In genomic region chr9:22116086-22116485, GRCm38 (mm10) we compare ENCODE assay signal across 8 mouse cellular contexts. TPM values are rescaled to one million over a fixed set of nuclear protein-coding genes. Genes with fewer than 3 reads are reported as not detected.
DNase-seq lines count a peak whose midpoint lies in the region; ATAC-seq lines count a peak whose summit lies in the region.

No protein-coding gene starts in this region.

- H3K9me3 ChIP-seq in megakaryocyte, embryonic 14.5 days, result peaks cover 3% of the 10 kb centered on the region; the same call in 1 of the 2 replicates
- no peaks in the 10 kb centered on the region for H3K9me3 ChIP-seq in hindbrain, embryonic 12.5 days (replicated peaks)

- 21% methylated on average over 15 of the region's 15 CpGs for WGBS in hindbrain, embryonic 12.5 days

- peak overlapping the region; percentile 95 for H3K4me3 ChIP-seq in megakaryocyte, embryonic 14.5 days (replicated peaks)
- peak overlapping the region; percentile 87 for H3K4me3 ChIP-seq in hindbrain, embryonic 12.5 days

- peaks cover 4% of the 10 kb centered on the region for H3K27me3 ChIP-seq in megakaryocyte, embryonic 14.5 days (replicated peaks)
- H3K27me3 ChIP-seq in hindbrain, embryonic 12.5 days, result no peaks in the 10 kb centered on the region

- ATAC-seq in megakaryocyte, adult 5-6 weeks (ENCODE audit: poor library complexity, severe bottlenecking), result no peak
- ATAC-seq in hindbrain, embryonic 12.5 days (ENCODE audit: low FRiP score), result no peak

- H3K36me3 ChIP-seq in megakaryocyte, embryonic 14.5 days (replicated peaks; ENCODE audit: low read length), result peaks cover 38% of the 10 kb centered on the region
- peaks cover 31% of the 10 kb centered on the region for H3K36me3 ChIP-seq in hindbrain, embryonic 12.5 days

- H3K27ac ChIP-seq in hindbrain, embryonic 12.5 days, result peak overlapping the region; percentile 70; the same call in 1 of the 2 replicates

- H3K4me1 ChIP-seq in megakaryocyte, embryonic 14.5 days, result peaks cover 26% of the 10 kb centered on the region
- peaks cover 21% of the 10 kb centered on the region for H3K4me1 ChIP-seq in hindbrain, embryonic 12.5 days

- DNase-seq in cerebellum, adult 11-12 months, result peak; percentile 34
- no peak for DNase-seq in cerebellum, adult 8-10 months
- DNase-seq in mesoderm, embryonic 11.5 days (ENCODE audit: low read depth, low spot score), result peak; percentile 33
- no peak for DNase-seq in frontal cortex, postnatal 14 days (ENCODE audit: low spot score in 2 of 2)
- no peak for DNase-seq in right cerebral cortex, postnatal 4 days

- H3K4me2 ChIP-seq in hindbrain, embryonic 12.5 days (replicated peaks), result peak overlapping the region; percentile 84

- H3K9ac ChIP-seq in hindbrain, embryonic 12.5 days, result peak overlapping the region; percentile 88

RNA-seq across cellular contexts. Expression of gene Elof1, which starts 0.9 kb away (rescaled TPM):
- 75.4 and 147 TPM in 2 replicates for polyA plus RNA-seq in megakaryocyte, embryonic 14.5 days (2012; ENCODE audit: insufficient read depth, low replicate concordance)
- 85.2 and 95.7 TPM in 2 replicates for total RNA-seq in megakaryocyte, adult 5-6 weeks (2015)
- total RNA-seq in megakaryocyte, adult 5-6 weeks (2017), result 29.7 and 42.0 TPM in 2 replicates
- polyA plus RNA-seq in hindbrain, embryonic 12.5 days (2016; fragmentation: Nextera tagmentation; extraction: Ambion mirVana), result 161 and 177 TPM in 2 replicates

RNA-seq across cellular contexts. Expression of gene Cnn1, which starts 17.1 kb away (rescaled TPM):
- polyA plus RNA-seq in megakaryocyte, embryonic 14.5 days (2012; ENCODE audit: insufficient read depth, low replicate concordance), result not detected in 2 replicates
- total RNA-seq in megakaryocyte, adult 5-6 weeks (2015), result not detected in 2 replicates
- not detected in 2 replicates for total RNA-seq in megakaryocyte, adult 5-6 weeks (2017)
- 1.9 and 3.1 TPM in 2 replicates for polyA plus RNA-seq in hindbrain, embryonic 12.5 days (2016; fragmentation: Nextera tagmentation; extraction: Ambion mirVana)

RNA-seq across cellular contexts. Expression of gene Acp5, which starts 19.4 kb away (rescaled TPM):
- 7.4 and 23.8 TPM in 2 replicates for polyA plus RNA-seq in megakaryocyte, embryonic 14.5 days (2012; ENCODE audit: insufficient read depth, low replicate concordance)
- total RNA-seq in megakaryocyte, adult 5-6 weeks (2015), result 5.5 and 10.9 TPM in 2 replicates
- 4.4 and 6.6 TPM in 2 replicates for total RNA-seq in megakaryocyte, adult 5-6 weeks (2017)
- 8.3 and 9.8 TPM in 2 replicates for polyA plus RNA-seq in hindbrain, embryonic 12.5 days (2016; fragmentation: Nextera tagmentation; extraction: Ambion mirVana)

RNA-seq across cellular contexts. Expression of gene Ecsit, which starts 30.8 kb away (rescaled TPM):
- polyA plus RNA-seq in megakaryocyte, embryonic 14.5 days (2012; ENCODE audit: insufficient read depth, low replicate concordance), result 7.2 and 16.8 TPM in 2 replicates
- total RNA-seq in megakaryocyte, adult 5-6 weeks (2015), result 3.9 and 5.0 TPM in 2 replicates
- 10.8 and 11.1 TPM in 2 replicates for total RNA-seq in megakaryocyte, adult 5-6 weeks (2017)
- polyA plus RNA-seq in hindbrain, embryonic 12.5 days (2016; fragmentation: Nextera tagmentation; extraction: Ambion mirVana), result 37.1 and 40.0 TPM in 2 replicates

RNA-seq across cellular contexts. Expression of gene Pigyl, which starts 40.6 kb away (rescaled TPM):
- 28.4 TPM in 1 of 2 replicates, not detected in the other for polyA plus RNA-seq in megakaryocyte, embryonic 14.5 days (2012; ENCODE audit: insufficient read depth, low replicate concordance)
- total RNA-seq in megakaryocyte, adult 5-6 weeks (2015), result 19.7 and 22.1 TPM in 2 replicates
- total RNA-seq in megakaryocyte, adult 5-6 weeks (2017), result 22.8 and 24.8 TPM in 2 replicates
- polyA plus RNA-seq in hindbrain, embryonic 12.5 days (2016; fragmentation: Nextera tagmentation; extraction: Ambion mirVana), result 58.8 and 65.6 TPM in 2 replicates

Comparison
In these comparisons a context has a peak if more than half of its experiments do, and no peak if none do; other contexts are left out.
1. DNase-seq: peak in cerebellum, adult 11-12 months (single experiment) and mesoderm, embryonic 11.5 days (single experiment); none in cerebellum, adult 8-10 months (single experiment), frontal cortex, postnatal 14 days (0 of 2) and right cerebral cortex, postnatal 4 days (single experiment).